Mouse (Mus musculus) spleen, adult 18-20 months (tissue): ENCODE results near the gene Mdm1.

Experiments
- DNase-seq, 2 experiments: peaks; one replicate each; pipeline ENCODE4 v3.0.0; 2022; ENCODE audit warnings: mixed read lengths in 2 of 2

Gene Mdm1

GRCm38 (mm10) chr10:118141018-118141883 lies at the start of gene Mdm1:
Mdm1 (plus strand) TSS chr10:118141811.
- peak; percentile 98 to 99 for DNase-seq

GRCm38 (mm10) chr10:118092745-118093144 lies 48.9 kb upstream of the Mdm1 start:
- no peak for DNase-seq

- DNase-seq: no peak
These were observed 47.9 kb upstream of the Mdm1 start for GRCm38 (mm10) chr10:118093728-118094127.

GRCm38 (mm10) chr10:118094853-118095252 lies 46.8 kb upstream of the Mdm1 start:
- DNase-seq: no peak

DNA sequence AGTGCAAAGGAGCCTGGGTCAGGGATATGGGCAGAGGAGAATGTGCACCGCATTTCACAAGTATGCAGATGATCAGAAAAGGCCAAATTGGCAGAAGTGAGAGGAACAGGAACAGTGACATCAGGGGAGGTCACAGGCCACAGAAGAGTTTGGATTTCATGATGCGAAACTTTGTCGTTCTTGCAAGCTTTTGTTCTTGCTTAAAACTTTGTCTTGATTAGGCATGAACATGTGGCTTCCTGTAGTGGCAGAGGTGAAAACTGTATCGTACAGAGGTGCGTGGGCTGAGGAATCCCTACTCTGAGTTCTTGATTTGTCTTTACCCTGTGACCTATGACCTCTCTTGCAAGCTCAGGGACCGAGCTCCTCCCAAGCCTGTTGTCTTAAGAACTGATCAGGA lies 45.4 kb upstream of the Mdm1 start:
- no peak for DNase-seq

DNA sequence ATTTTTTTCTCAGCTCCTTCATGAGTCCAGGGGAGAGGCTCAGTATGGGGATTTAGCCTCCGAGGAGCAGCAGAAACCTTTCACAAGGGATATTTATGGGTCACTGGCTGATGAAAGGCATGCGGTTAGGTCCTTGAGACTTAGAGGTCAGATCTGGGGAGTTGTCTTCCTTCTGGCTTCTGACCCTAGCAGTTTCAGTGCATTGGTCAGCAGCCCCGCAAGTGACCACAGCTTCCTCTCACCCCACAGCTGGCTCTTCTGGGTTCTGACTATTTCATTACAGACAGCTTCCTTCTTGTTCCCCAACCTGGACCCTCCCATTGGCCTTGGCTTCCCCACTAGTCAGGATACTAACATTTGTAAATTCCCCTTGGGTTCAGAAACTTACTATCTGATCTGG lies 43.7 kb upstream of the Mdm1 start:
- DNase-seq: no peak

GRCm38 (mm10) chr10:118100570-118100969 lies 41.0 kb upstream of the Mdm1 start:
- no peak for DNase-seq

DNA sequence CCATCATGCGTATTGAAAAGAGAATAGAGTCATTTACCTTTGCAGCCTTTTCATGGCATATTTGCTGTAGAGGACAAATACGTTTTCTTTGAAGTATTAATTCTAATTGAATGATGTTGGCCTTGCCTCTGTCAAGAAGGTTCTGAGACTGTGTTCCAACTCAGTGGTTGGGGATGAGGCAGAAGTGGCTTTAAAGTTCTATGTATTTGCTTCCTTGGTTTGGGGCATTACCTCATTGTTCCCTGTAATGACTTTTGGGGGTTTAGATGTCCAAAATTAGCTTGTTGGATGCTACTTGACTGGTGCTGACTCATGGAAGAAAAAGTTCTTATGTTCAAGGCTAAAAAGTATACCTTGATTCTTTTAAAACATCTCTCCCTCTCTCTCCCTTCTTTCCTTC lies 40.6 kb upstream of the Mdm1 start:
- no peak for DNase-seq

DNA sequence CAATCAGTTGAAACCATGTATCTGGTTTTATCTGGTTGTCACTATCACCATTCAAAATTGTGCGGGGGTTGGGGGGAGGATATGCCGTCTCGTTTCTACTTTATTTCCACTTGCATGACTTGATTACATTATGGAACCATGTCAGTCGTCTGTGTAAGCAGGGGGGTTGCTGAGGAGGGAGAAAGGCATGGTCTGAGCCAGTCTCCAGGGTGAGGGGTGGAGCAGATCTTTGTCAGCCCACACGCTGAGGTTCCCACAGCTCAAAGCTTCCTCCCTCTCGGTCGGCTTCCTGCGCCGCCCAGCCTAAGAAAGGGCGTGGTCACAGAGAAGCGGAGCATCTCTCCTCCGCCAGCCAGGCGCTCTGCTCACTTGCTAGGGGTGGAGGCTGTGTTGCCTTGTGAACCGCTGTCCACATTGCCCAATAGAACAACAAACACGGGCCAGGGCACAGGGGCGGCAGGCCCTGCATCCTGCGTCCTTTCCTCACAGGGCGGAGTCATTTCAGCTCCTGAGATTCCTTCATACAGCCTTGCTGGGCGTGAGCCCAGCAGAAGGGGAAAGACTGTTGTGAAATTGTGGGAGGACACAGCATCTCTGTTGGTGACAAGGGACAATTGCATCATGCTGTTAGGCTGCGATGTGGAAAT lies 38.5 kb upstream of the Mdm1 start:
- peak; percentile 78 to 89 for DNase-seq

DNA sequence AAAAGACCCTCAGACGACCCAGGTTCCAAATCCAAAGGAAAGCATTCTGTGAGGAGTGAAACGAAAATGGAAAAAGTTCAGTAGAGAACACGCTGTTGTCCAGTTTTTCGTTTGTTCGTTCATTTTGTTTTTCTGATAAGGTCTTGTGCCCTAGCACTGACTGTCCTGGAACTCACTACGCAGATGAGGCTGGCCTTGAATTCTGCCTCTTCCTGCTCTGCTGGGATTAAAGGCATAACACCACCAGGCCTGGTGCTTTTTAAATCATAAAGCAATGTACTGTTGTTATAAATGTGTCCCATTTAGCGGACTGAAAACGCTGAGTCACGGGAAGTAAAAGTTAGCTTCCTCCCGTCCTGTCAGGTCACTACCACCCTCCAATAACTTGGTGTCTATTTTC lies 37.7 kb upstream of the Mdm1 start:
- DNase-seq: no peak

- no peak for DNase-seq
These were observed 34.6 kb upstream of the Mdm1 start for GRCm38 (mm10) chr10:118107031-118107430.

GRCm38 (mm10) chr10:118110006-118110920 lies 31.3 kb upstream of the Mdm1 start:
- peak in 1 of 2 experiments; percentile 49 for DNase-seq

DNA sequence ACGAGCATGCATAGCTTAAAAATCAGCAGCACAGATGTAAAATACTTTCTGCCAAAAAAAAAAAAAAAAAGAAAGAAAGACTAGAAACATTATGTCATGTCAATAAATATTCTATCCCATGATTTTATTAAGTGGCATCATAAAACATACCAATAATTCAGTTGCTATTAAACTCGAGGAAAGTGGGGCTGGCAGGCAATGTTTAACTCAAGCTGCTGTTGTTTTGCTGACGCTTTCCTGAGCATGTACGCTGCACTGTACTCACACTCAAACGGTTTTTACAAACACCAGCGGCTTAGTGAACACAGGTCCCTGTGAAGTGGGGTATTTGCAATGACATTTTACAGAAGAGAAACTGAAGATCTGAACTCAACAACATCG lies 30.7 kb upstream of the Mdm1 start:
- no peak for DNase-seq

GRCm38 (mm10) chr10:118111621-118112020 lies 30.0 kb upstream of the Mdm1 start:
- no peak for DNase-seq

- DNase-seq: no peak
These were observed 29.2 kb upstream of the Mdm1 start for GRCm38 (mm10) chr10:118112294-118112893.

DNA sequence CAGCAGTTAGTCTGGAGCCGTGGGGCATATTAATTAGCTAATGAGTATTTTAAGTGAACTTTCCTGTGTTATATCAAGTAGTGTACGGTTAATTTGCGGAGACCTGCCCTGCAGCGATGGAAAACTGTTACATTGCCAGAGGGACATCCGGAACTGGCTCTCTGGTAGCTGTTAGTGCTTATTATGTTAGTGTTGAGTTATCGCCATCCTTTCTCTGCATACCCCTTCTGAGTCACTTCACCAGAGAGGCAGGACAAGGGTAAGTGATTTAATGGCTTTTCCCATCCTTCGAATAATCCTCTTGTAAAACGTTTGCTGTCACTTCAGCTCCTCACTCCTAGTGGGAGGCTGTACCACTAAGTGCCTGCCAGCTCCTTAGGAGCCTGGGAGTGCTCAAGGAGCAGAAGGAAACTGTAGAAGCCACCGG lies 28.3 kb upstream of the Mdm1 start:
- DNase-seq: no peak

DNA sequence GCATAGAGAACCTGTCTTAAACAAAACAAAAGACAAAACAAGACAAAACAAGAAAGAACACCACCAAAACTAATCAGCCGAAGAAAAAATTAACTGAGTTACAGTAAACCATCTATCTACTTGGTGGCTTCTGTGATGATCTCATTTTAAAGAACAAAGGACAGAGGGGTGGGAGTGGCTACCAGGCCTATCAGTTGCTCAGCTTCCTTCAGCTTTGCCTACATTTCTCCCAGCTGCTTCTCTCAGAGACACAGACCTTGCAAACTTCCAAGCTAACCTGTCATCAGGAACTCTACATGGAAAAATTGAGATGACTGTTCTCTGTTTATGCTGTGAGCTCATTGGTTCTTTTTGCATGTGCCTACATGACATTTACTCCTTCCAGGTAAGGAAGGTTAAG lies 27.3 kb upstream of the Mdm1 start:
- no peak for DNase-seq

DNA sequence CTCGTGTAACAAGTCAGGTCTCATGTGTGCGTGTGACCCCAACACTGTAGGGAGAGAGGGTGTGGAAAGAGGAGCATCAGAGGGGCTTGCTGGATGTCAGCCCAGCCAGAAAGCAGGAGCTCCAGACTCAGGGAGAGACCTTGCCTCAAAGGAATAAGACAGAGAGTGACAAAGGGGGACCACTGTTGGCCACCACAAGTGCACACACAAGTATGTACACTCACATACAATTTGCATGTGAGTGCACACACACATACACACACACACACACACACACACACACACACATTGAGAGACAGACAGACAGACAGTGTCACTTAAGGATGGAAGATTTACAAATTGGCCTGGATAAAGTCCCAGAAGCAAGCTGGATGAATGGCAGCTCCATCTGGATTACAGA lies 25.2 kb upstream of the Mdm1 start:
- no peak for DNase-seq

DNA sequence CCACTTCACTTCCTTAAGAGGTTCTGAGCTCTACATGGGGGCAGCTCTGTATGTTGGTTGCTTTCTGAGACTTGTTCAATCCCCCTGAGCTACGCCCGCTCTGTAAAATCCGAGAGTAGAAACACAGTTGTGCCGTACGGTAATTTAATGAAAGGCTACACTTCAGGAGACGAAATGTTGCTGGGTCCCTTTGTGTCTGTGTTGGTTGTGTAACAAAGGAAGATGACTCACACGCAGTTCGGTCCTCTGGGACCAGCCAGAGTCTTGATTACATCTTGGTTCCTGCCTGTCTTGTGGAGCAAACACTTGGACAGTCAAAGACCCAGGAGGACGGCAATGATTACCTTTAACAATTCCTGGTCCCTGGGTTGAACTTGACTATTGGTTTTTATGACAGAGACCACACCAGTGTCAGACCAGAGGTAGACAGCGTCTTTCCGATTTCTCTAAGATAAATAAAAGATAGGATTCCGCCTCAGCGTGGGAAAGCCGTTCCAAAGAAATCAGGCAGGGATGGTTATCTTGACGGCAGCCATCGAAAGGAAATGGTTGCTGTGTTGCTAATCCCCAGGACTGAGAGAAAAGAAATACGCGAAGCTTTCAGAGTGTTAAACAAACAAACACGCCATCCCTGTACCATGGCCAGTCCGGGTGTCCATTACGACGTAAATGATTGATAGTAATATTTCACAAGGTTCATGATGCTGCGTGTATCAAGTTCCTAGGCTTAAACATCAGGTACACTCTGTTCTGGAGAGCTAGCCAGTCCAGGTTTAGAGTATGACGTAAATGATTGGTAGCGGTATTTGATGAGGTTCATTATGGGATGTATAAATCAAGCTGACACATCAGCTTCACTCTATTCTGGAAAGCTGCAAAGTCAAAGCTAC lies 20.3 kb upstream of the Mdm1 start:
- no peak for DNase-seq

DNA sequence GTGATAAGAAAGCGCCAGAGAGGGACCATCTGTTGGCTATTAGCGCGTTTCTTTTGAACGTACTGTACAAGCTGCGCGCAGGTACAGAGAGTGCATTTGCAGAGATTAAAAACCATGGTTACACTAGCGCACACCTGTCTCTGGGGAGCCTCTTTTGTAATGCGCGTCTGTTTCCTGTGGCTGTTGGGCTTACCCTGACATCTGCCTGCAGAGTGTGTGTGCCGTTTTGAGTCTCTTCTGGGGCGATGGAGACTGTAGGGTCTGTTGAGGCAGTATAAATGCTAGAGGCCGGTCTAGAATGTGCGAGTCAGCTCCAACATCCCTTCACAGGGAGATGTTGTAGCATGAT lies 19.7 kb upstream of the Mdm1 start:
- DNase-seq: no peak

DNA sequence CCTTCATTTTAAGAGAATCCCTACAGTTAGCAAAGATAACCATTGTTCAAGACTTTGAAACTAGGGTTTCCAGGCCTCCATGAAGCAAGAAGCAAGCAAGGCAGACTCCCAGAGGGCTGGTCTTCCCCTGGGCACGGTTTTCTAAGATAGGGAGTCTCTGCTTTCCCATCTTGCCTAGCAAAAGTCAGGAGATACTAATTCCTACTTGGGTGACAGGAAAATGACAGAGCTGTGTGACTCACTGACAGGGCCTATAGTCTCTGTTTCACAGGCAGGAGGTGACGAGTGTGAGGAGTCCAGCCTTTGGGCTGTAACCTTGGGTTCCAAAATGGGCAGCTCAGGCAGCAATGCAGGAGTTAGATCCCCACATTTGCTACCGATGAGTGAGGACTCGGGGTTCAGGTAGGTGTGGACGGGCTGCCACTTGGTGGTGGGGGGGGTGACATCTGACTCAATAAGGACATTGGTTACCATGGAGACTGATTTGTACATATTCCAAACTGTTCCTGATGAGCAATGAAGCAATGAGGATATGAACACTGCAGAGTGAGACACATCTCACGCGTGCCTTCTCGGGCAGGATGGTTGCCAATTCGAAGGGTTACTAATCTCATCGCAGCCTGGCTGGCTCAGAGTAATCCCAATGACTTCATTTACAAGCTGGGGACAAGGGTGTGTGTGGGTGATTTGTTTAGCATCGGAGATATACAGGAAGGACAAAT lies 19.0 kb upstream of the Mdm1 start:
- DNase-seq: no peak
